Mouse (Mus musculus): ENCODE data around the gene 1810009A15Rik. TPM values are rescaled to one million over a fixed set of nuclear protein-coding genes. Genes with fewer than 3 reads are reported as not detected.

1810009A15Rik gene
- total RNA-seq, 2 experiments from 2014 or later: 23.7 to 24.9 TPM

GRCm38 (mm10) chr19:8920836-8921291, 32.2 kb downstream of the 1810009A15Rik start:
- DNase-seq: no peak

DNA sequence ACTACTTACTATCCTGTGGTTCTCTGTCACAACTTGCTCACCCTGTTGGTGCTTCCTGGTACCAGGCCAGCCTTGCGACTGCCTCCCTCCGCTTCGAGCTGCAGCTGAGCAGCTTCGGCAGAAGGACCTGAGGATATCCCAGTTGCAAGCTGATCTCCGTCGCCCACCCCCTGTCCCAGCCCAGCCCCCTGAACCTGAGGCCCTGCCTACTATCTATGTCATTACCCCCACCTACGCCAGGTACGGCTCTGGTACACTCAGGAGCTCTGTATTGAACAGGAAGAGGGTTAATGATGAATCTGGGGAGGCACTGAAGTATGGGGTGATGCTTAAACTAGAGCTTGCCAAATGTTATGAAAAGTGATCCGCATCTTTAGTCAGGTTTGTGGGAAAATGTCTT, 33.1 kb downstream of the 1810009A15Rik start:
- no peak for DNase-seq

- no peak for DNase-seq
Measured at GRCm38 (mm10) chr19:8926766-8927165, 38.1 kb downstream of the 1810009A15Rik start.

GRCm38 (mm10) chr19:8927891-8928525, 39.4 kb downstream of the 1810009A15Rik start:
- no peak for DNase-seq

GRCm38 (mm10) chr19:8928689-8929223, 40.1 kb downstream of the 1810009A15Rik start:
- no peak for DNase-seq

GRCm38 (mm10) chr19:8929224-8930088, 40.8 kb downstream of the 1810009A15Rik start, which contains the start of the genes Rom1 and Eml3:
Gene Rom1 (minus strand): TSS chr19:8929356.
Gene Eml3 (plus strand): TSS chr19:8929552.
- peak; percentile 91 for DNase-seq

- DNase-seq: no peak
Measured at GRCm38 (mm10) chr19:8930117-8930516, 41.5 kb downstream of the 1810009A15Rik start.

GRCm38 (mm10) chr19:8930771-8931170, 42.1 kb downstream of the 1810009A15Rik start:
- no peak for DNase-seq

DNA sequence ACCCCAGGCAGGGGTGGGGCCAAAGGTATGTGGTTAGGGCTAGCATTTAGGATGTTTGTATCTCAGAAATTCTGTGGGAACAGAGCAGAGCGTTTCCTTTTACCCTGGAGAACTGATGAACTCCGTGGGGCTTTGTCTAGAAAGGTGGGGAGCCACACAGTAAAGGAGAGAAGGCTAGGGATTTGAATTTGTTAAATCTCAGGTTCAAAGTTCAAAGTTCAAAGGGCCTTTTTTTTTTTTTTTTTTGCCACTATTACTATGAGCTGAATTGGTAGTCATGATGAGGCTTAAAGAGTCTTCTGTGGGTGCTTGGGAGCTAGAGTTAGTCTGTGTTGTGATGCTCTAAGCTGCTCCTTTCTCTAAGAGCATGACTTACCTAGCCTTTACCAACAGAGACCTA, 48.1 kb downstream of the 1810009A15Rik start:
- no peak for DNase-seq

Small RNA genes lying within 50 kb of the gene (microRNA-seq; reads per million reads assigned to microRNA genes)
- 0 to 0.20 reads per million in 2 experiments for gene Mir5136

Other genes starting within 250 kb of the 1810009A15Rik start
- gene Chrm1, start 225.1 kb upstream of the 1810009A15Rik start, total RNA-seq (2021): not detected
- gene Slc3a2, start 165.5 kb upstream of the 1810009A15Rik start, total RNA-seq (2021): 10 to 100 TPM; 62.4 to 66.3 TPM
- 10 to 100 TPM; 30.3 to 31.1 TPM for gene Wdr74, start 153.0 kb upstream of the 1810009A15Rik start, total RNA-seq (2021)
- gene 1700092M07Rik, start 148.1 kb upstream of the 1810009A15Rik start, total RNA-seq (2021): not detected
- gene Stx5a, start 147.4 kb upstream of the 1810009A15Rik start, total RNA-seq (2021): 10 to 100 TPM; 43.4 to 48.5 TPM
- 10 to 100 TPM; 82.1 to 86.1 TPM for gene Nxf1, start 131.8 kb upstream of the 1810009A15Rik start, total RNA-seq (2021)
- gene Tmem223, start 117.9 kb upstream of the 1810009A15Rik start, total RNA-seq (2021): 100 to 1,000 TPM; 121 to 133 TPM
- 10 to 100 TPM; 16.6 to 17.1 TPM for gene Tmem179b, start 114.4 kb upstream of the 1810009A15Rik start, total RNA-seq (2021)
- 10 to 100 TPM; 12.1 to 12.5 TPM for gene Taf6l, start 102.4 kb upstream of the 1810009A15Rik start, total RNA-seq (2021)
- gene Polr2g, start 90.3 kb upstream of the 1810009A15Rik start, total RNA-seq (2021): 10 to 100 TPM; 71.2 to 80.6 TPM
- gene Zbtb3, start 86.3 kb upstream of the 1810009A15Rik start, total RNA-seq (2021): 1 to 10 TPM; 2.4 to 2.5 TPM
- 10 to 100 TPM; 20.9 to 22.8 TPM for gene Ttc9c, start 69.5 kb upstream of the 1810009A15Rik start, total RNA-seq (2021)
- 10 to 100 TPM; 53.5 to 56.0 TPM for gene Hnrnpul2, start 68.8 kb upstream of the 1810009A15Rik start, total RNA-seq (2021)
- gene AC129217.1, start 59.1 kb upstream of the 1810009A15Rik start, total RNA-seq (2021): not detected
- 10 to 100 TPM; 26.2 to 27.5 TPM for gene Bscl2, start 51.4 kb upstream of the 1810009A15Rik start, total RNA-seq (2021)
- gene Gng3, start 49.7 kb upstream of the 1810009A15Rik start, total RNA-seq (2021): under 1 TPM in 1 of 2 experiments, not detected in 1; 0.16 TPM
- gene Lrrn4cl, start 38.1 kb upstream of the 1810009A15Rik start, total RNA-seq (2021): 1 to 10 TPM; 2.4 to 2.5 TPM
- gene Ubxn1, start 17.4 kb upstream of the 1810009A15Rik start, total RNA-seq (2021): 100 to 1,000 TPM; 112 to 125 TPM
- 10 to 100 TPM; 39.4 to 41.2 TPM for gene Uqcc3, start 7.9 kb upstream of the 1810009A15Rik start, total RNA-seq (2021)
- 1 to 10 TPM; 2.1 to 5.6 TPM for gene Lbhd1, start 5.1 kb upstream of the 1810009A15Rik start, total RNA-seq (2021)
- not detected for gene Gm49403, start 4.9 kb upstream of the 1810009A15Rik start, total RNA-seq (2021)
- gene Gm49416, start 73 bp downstream of the 1810009A15Rik start, total RNA-seq (2021): 1 to 10 TPM; 2.3 to 3.6 TPM
- gene Ints5, start 4.2 kb downstream of the 1810009A15Rik start, total RNA-seq (2021): 10 to 100 TPM; 16.3 to 17.1 TPM
- 10 to 100 TPM; 80.9 to 83.7 TPM for gene Ganab, start 9.2 kb downstream of the 1810009A15Rik start, total RNA-seq (2021)
- gene B3gat3, start 31.5 kb downstream of the 1810009A15Rik start, total RNA-seq (2021): 10 to 100 TPM; 36.0 to 38.0 TPM
- 1 to 10 TPM; 3.1 to 3.2 TPM for gene Rom1, start 40.5 kb downstream of the 1810009A15Rik start, total RNA-seq (2021)
- 10 to 100 TPM; 15.4 to 16.6 TPM for gene Eml3, start 40.7 kb downstream of the 1810009A15Rik start, total RNA-seq (2021)
- 10 to 100 TPM; 62.5 to 63.8 TPM for gene Mta2, start 53.0 kb downstream of the 1810009A15Rik start, total RNA-seq (2021)
- gene Tut1, start 65.0 kb downstream of the 1810009A15Rik start, total RNA-seq (2021): 1 to 10 TPM; 8.3 to 9.6 TPM
- 100 to 1,000 TPM; 357 to 371 TPM for gene Eef1g, start 78.2 kb downstream of the 1810009A15Rik start, total RNA-seq (2021)
- gene Ahnak, start 100.4 kb downstream of the 1810009A15Rik start, total RNA-seq (2021): 100 to 1,000 TPM; 303 to 328 TPM
- gene Scgb1a1, start 199.1 kb downstream of the 1810009A15Rik start, total RNA-seq (2021): not detected
- 10 to 100 TPM; 13.2 to 16.4 TPM for gene Asrgl1, start 246.8 kb downstream of the 1810009A15Rik start, total RNA-seq (2021)

Measured in heart, postnatal 4 days (tissue).